Mouse (Mus musculus) activated CD4-positive, CD25-positive, alpha-beta regulatory T cell, adult 4 months (primary cell): ENCODE data around the gene Sptbn1. TPM values are rescaled to one million over a fixed set of nuclear protein-coding genes. Genes with fewer than 3 reads are reported as not detected.

Experiments used
- ATAC-seq: one replicate; pipeline ENCODE4 v1.8.0; 2017
- polyA plus RNA-seq, 2 experiments: library from polyadenylated mRNA; unstranded; fragments of 100-300 nt; shearing (Covaris generic); gene quantifications; one replicate each; pipeline ENCODE4 v1.2.1; 2017

Sptbn1 gene
- polyA plus RNA-seq, 2 experiments from 2014 or later: 96.3 to 98.1 TPM

DNA sequence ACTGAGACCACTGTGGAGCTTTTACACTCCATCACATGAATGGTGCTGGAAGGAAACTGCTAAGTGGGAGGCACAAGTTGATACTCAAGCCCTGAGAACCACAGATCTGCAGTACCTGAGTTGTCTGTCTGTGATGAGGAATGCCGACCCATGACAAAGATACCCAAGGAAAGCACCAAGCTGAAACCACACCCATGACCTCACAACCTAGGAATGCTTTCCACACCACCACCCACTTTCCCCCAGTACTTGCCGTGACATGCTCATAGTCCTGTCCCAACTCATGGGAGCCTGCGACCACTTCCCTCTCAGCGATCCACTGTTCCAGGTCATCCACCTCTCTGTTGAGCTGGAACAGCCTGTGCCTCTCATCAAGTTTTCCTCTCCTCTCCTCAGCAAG lies 149.9 kb downstream of the Sptbn1 start:
- ATAC-seq: no peak

DNA sequence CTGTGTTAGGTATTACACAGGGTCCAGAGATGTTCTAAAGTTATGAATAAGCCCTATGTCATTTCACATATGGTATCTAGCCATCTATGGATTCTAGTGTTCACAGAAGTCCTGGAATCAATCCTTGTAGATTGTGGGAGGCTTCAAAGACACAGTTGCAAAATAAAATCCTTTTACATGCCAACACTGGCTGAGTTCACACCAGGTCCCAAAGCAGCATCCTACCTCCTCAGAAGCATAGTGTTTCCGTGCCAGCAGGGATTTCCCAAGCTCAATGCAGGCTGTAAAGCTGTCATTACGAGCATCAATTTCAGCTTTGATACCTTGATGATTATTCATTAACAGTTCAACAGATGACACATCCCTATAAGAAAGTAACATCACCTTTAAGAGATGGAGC lies 154.3 kb downstream of the Sptbn1 start:
- no peak for ATAC-seq

DNA sequence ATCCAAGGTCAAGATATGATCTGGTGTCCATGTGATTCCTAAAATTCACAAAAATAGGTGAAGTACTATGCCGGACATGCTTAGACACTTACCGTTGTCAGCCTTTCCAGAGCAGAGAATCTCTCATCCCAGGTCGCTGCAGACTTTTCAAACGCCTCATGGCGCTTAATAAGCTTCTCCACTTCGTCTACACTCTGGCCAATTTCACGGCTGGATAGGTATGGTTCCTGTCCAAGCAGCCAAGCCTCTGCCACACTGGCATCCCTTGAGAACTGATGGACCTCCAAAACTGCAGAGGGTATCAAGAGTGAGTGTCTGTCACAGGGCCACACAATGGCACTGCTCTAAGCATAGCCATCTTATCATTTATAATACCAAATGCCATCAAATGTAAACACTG lies 157.3 kb downstream of the Sptbn1 start:
- ATAC-seq: no peak

DNA sequence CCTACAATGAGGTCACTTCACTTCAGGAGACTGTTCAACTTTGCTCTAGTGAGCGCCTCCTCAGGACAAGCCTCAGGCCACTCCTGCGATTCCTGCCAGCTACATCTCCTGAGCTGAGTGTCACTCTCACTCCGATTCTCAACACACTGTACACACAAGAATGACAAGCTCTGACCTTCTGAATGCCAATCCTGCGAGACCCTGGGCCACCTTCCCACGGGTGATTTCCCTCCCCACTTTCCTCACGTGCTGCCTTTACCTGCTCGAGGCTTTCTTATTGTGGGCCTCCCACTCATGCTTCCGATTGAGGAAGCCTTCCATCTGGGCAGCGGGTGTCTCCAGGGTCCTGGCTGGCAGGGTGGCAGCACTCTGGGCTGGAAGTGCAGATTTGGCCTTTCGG lies 163.8 kb downstream of the Sptbn1 start:
- no peak for ATAC-seq

DNA sequence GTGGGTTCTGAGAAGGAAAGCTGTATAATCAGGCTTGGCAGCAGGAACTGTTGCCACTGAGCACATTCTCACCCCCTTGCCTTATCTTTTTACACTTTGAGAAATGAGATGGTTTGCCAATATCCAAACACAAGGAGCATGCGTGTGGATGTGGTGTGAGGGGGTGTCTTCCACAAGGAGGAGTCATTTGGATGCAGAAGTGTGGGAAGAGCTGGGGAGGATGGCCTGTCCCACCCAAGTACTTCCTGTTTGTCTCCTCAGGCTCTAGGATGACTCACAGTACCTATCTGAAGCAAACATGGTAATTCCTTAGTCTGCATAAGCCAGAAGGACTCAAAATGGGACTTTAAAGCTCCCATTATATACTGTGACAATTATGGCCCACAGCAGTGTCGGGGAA lies 165.4 kb downstream of the Sptbn1 start:
- ATAC-seq: no peak

DNA sequence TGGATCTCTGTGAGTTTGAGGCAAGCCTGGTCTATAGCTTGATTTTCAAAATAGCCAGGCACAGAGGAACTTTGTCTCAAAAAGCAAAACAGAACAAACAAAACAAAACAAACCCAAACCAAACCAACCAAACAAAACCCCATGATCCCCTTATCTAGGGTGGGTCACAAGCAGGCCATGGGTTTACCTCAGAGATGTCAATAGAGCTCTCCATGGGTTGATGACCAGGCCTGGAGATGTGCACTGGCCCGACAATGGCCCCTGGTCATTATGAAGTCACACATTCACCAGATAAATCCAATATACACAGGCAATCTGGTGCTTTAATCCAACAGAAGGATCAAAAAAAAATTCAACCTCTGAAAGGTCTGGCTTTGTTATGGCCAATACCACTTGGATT lies 166.2 kb downstream of the Sptbn1 start:
- no peak for ATAC-seq

DNA sequence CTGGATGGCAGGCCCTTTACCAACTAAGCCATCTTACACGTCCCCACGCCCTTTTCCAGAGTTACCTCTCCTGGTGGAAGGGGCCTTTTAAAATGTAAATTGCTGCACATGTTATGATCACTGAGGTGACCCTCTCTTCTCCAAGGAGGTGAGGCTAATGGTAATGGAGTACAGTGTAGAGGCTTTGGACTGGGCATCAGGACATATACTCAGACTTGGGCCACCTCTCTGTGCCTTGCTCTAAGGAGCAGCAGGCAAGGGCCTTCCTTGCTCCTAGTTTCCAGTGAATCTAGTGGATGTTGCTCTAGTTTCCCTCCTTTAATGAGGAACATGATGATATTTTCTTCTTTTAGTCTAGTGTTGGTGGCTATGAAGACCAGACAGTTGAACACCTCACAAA lies 166.8 kb downstream of the Sptbn1 start:
- no peak for ATAC-seq

DNA sequence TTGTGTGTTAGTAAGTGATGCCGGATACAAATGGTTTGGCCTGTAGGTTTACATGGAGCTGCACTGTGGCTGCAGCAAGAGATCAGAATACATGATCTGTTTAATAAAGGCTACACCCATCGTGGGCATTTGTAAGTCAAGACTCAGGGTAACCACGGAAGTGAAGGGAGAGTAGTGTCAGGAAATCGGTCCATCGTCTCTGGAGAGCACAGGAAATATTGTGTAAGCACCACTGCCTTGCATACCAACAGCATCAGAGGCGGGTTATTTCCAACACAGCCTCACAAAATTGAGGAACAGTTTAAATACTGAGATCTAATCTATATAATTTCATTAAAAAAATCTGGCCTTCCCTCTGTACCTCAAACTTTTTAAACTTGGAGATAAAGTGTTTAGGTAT lies 168.1 kb downstream of the Sptbn1 start:
- no peak for ATAC-seq

DNA sequence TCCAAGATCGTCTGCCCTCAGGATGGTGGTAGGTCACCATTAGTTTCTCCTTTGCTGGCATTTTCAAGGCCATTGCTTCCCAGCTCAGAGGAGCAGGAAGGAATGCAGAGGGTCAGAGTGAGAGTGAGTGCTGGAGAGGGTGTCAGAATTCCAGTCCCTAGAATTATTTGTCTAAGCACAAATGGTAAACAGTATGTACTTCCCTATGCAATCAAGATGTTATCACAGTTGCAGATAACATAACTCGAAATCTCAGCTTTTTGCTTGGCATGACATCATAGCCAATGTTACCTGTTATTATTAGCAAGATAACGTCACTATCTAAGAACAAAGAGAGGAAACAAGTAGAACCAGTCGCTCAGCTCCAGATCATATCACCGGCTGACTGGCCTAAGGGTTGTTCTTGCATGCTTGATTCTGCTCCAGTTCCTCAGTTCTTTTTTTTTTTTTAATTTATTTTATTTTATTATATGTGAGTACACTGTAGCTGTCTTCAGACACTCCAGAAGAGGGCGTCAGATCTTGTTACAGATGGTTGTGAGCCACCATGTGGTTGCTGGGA lies 172.7 kb downstream of the Sptbn1 start:
- ATAC-seq: no peak

DNA sequence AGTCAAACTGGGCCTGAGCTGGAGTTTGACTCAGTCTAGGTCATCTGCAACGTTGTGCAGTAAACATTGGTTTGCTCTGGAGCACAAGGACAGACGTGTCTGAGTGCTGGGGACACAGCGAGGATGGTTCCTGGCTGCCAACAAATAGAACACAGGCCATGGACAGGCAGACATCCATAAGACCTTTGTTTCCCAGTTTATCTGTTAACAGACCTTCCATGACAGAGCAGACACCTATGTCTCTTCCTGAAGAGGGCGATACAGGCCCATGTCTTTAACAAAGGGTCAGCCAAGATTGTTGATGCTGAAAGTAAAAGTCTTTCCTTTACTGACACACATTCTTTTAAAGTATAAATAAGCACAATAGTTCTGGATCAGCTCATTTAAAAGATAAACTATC lies 176.1 kb downstream of the Sptbn1 start:
- ATAC-seq: peak; percentile 28

DNA sequence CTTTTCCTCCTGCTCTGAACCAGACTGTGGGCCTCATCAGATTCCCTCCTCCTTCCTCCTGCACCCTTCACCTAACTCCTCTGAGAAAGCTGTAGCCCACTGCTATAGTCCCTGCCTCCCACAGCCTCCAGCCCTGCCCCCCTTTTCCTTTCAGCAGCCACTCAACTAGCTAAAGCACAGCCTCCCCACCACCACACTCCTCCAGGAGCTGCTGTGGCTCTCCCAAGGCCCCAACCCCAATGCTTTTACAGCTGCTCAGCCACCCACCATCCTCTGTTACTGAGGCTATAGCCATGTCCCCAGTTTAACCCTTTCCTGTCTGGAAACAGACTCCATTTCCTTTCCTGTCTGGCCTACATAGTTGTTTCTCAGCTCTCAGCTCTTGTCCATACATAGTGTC lies 182.9 kb downstream of the Sptbn1 start:
- no peak for ATAC-seq

DNA sequence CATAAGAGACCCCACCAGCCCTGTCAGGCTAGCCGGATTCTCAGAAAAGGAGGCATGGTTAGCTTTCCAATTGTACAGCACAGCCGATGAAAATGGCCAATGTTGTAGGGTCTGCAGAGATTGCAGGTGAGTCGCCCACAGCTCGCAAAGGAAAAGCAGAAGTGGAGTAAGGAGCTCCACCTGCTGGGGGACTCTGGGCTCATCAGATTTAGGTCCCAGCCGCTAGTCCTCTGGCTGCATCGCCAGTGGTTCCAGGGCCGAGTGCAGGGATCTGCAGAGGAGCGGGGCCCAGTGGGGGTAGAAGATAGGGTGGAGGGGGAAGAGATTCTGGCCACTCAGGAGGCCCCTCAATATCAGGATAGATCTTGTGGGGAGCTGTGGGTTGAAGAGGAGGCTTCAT lies 210.7 kb downstream of the Sptbn1 start:
- ATAC-seq: no peak

Other genes starting within 250 kb of the Sptbn1 start
- gene Eml6, start 242.1 kb downstream of the Sptbn1 start, polyA plus RNA-seq: 1 to 10 TPM in 1 of 2 experiments, under 1 TPM in 1; 0.82 to 1.2 TPM
- gene 4930505A04Rik, start 203.7 kb upstream of the Sptbn1 start, polyA plus RNA-seq: not detected